Mouse (Mus musculus) liver, adult 2 months (tissue): ENCODE results near the gene Rap1a. TPM values are rescaled to one million over a fixed set of nuclear protein-coding genes. Genes with fewer than 3 reads are reported as not detected.

Source experiments
- DNase-seq: peaks from one replicate; pipeline ENCODE4 v3.0.0-alpha.2; 2011; ENCODE audit warnings: low read depth, low spot score; ENCODE audit errors: extremely low read depth
- H3K27ac ChIP-seq: fragments of 200-500 bp; replicated peaks from 2 replicates; pipeline ENCODE4 v1.5.1; 2012; ENCODE audit warnings: low read depth, mild to moderate bottlenecking, control low read depth, inconsistent platforms, low read length; ENCODE audit not compliant: insufficient read depth
- H3K27me3 ChIP-seq: fragments of 200-500 bp; 2 replicates; pipeline ENCODE4 v1.6.1; 2012; ENCODE audit warnings: mild to moderate bottlenecking, moderate library complexity, low read length, inconsistent platforms; ENCODE audit not compliant: control insufficient read depth, insufficient read depth
- H3K36me3 ChIP-seq: fragments of 200-500 bp; 2 replicates; pipeline ENCODE4 v1.6.1; 2012; ENCODE audit warnings: low read length, inconsistent platforms; ENCODE audit not compliant: control insufficient read depth, insufficient read depth
- H3K4me1 ChIP-seq: fragments of 200-500 bp; 2 replicates; pipeline ENCODE4 v1.6.1; 2011; ENCODE audit warnings: low read length; ENCODE audit not compliant: control insufficient read depth, insufficient read depth
- H3K4me3 ChIP-seq: fragments of 200-500 bp; 2 replicates; pipeline ENCODE4 v1.5.1; 2011; ENCODE audit warnings: low read depth, mild to moderate bottlenecking, control low read depth, low read length, moderate library complexity; ENCODE audit not compliant: insufficient read depth
- H3K79me2 ChIP-seq: fragments of 200-500 bp; 2 replicates; pipeline ENCODE4 v1.6.1; 2012; ENCODE audit warnings: inconsistent platforms, mild to moderate bottlenecking, low read length, moderate library complexity; ENCODE audit not compliant: control insufficient read depth, insufficient read depth
- H3K9ac ChIP-seq: fragments of 200-500 bp; 2 replicates; pipeline ENCODE4 v1.6.1; 2012; ENCODE audit warnings: low read depth, mild to moderate bottlenecking, control low read depth, inconsistent platforms, low read length
- CTCF ChIP-seq: fragments of 200-500 bp; IDR thresholded peaks from 2 replicates; pipeline ENCODE4 v1.5.1; 2011; ENCODE audit warnings: low read depth, low read length, control low read depth
- POLR2A ChIP-seq: fragments of 200-500 bp; IDR thresholded peaks from 2 replicates; pipeline ENCODE4 v1.6.1; 2011; ENCODE audit warnings: low read length, control low read depth; ENCODE audit not compliant: insufficient read depth; ENCODE audit errors: extremely low read depth
- WGBS: fragments of 180-500 bp; shearing (Covaris S2); methylation state at CpG from one replicate; pipeline ENCODE4 v1.1.7; 2018; 5-methylcytosine and 5-hydroxymethylcytosine counted together
- polyA plus RNA-seq: library from polyadenylated mRNA; depleted of rRNA; stranded (reverse); fragments of >200 nt; gene quantifications from 2 replicates; pipeline ENCODE4 v1.2.3, GENCODE M21; 2012
- total RNA-seq: library from RNA; depleted of rRNA; stranded (reverse); fragments of >200 nt; gene quantifications from 2 replicates; pipeline ENCODE4 v1.2.3, GENCODE M21; 2014

Gene Rap1a
- total and polyA plus RNA-seq, 2 experiments, result 8.7 to 65.2 TPM

GRCm38 (mm10) chr3:105835875-105836274 lies 34.7 kb upstream of the Rap1a start:
- Histone ChIP-seq H3K9ac (no peak overlapping the region), H3K79me2 (no peaks in the 10 kb centered on the region), H3K4me1 (no peaks in the 10 kb centered on the region), H3K4me3 (no peak overlapping the region), H3K27me3 (no peaks in the 10 kb centered on the region), H3K27ac (no peak overlapping the region), H3K36me3 (no peaks in the 10 kb centered on the region)
- no peak for DNase-seq
- TF ChIP-seq POLR2A, result no peak
- no peak for TF ChIP-seq CTCF
- WGBS, result 86% methylated on average over 3 of the region's 3 CpGs

GRCm38 (mm10) chr3:105831584-105831983 lies 30.4 kb upstream of the Rap1a start:
- H3K79me2 ChIP-seq, result no peaks in the 10 kb centered on the region
- over 99% methylated on average over 3 of the region's 3 CpGs for WGBS
- H3K4me3 ChIP-seq, result no peak overlapping the region
- TF ChIP-seq POLR2A, result no peak
- TF ChIP-seq CTCF, result no peak
- H3K4me1 ChIP-seq, result no peaks in the 10 kb centered on the region
- DNase-seq, result no peak
- H3K9ac ChIP-seq, result no peak overlapping the region
- H3K27me3 ChIP-seq, result no peaks in the 10 kb centered on the region
- H3K36me3 ChIP-seq, result no peaks in the 10 kb centered on the region
- no peak overlapping the region for H3K27ac ChIP-seq

- Histone ChIP-seq H3K4me1 (no peaks in the 10 kb centered on the region; the same call in 1 of the 2 replicates), H3K9ac (no peak overlapping the region), H3K36me3 (no peaks in the 10 kb centered on the region), H3K27ac (0 out of 2 replicates have a peak overlapping the region, but pooled peaks have one; percentile 21), H3K79me2 (no peaks in the 10 kb centered on the region), H3K4me3 (no peak overlapping the region), H3K27me3 (no peaks in the 10 kb centered on the region)
- WGBS, result 41% methylated on average over 7 of the region's 7 CpGs
- TF ChIP-seq CTCF (no peak), POLR2A (no peak)
- DNase-seq, result peak; percentile 39
Observed at GRCm38 (mm10) chr3:105825501-105826161, 24.5 kb upstream of the Rap1a start.

GRCm38 (mm10) chr3:105824704-105825103 lies 23.6 kb upstream of the Rap1a start:
- TF ChIP-seq CTCF, result no peak
- no peak for TF ChIP-seq POLR2A
- DNase-seq, result no peak

GRCm38 (mm10) chr3:105824103-105824502 lies 23.0 kb upstream of the Rap1a start:
- H3K79me2 ChIP-seq, result no peaks in the 10 kb centered on the region
- no peak overlapping the region for H3K9ac ChIP-seq
- no peak overlapping the region for H3K27ac ChIP-seq
- no peaks in the 10 kb centered on the region for H3K36me3 ChIP-seq
- no peaks in the 10 kb centered on the region for H3K27me3 ChIP-seq
- H3K4me3 ChIP-seq, result no peak overlapping the region
- 78% methylated on average over 5 of the region's 5 CpGs for WGBS
- no peaks in the 10 kb centered on the region; the same call in 1 of the 2 replicates for H3K4me1 ChIP-seq
- no peak for DNase-seq
- TF ChIP-seq CTCF (no peak), POLR2A (no peak)

More at GRCm38 (mm10) chr3:105824704-105825103, 23.6 kb upstream of the Rap1a start:
- Histone ChIP-seq H3K36me3 (no peaks in the 10 kb centered on the region), H3K4me3 (no peak overlapping the region), H3K27ac (no peak overlapping the region), H3K9ac (no peak overlapping the region), H3K4me1 (no peaks in the 10 kb centered on the region; the same call in 1 of the 2 replicates), H3K27me3 (no peaks in the 10 kb centered on the region), H3K79me2 (no peaks in the 10 kb centered on the region)
- WGBS, result 56% methylated on average over 2 of the region's 2 CpGs

GRCm38 (mm10) chr3:105823609-105824008 lies 22.5 kb upstream of the Rap1a start:
- Histone ChIP-seq H3K36me3 (no peaks in the 10 kb centered on the region), H3K79me2 (no peaks in the 10 kb centered on the region), H3K9ac (no peak overlapping the region), H3K27ac (no peak overlapping the region), H3K27me3 (no peaks in the 10 kb centered on the region), H3K4me3 (no peak overlapping the region), H3K4me1 (peaks cover under 1% of the 10 kb centered on the region)
- no peak for DNase-seq
- TF ChIP-seq POLR2A, result no peak
- TF ChIP-seq CTCF, result no peak
